Mouse (Mus musculus) spleen, adult 18-20 months (tissue): Measurements from ENCODE around the gene Arl6.

Experiments
- DNase-seq, 2 experiments: peaks; one replicate each; pipeline ENCODE4 v3.0.0; 2022; ENCODE audit warnings: mixed read lengths in 2 of 2

The Arl6 gene

GRCm38 (mm10) chr16:59586276-59586675, 52.9 kb downstream of the Arl6 start:
- DNase-seq = no peak

GRCm38 (mm10) chr16:59585706-59586244, 53.4 kb downstream of the Arl6 start:
- DNase-seq = no peak

- no peak for DNase-seq
Measured at GRCm38 (mm10) chr16:59583515-59583914, 55.7 kb downstream of the Arl6 start.

- no peak for DNase-seq
Measured at GRCm38 (mm10) chr16:59579237-59579636, 60.0 kb downstream of the Arl6 start.

- no peak for DNase-seq
Measured at GRCm38 (mm10) chr16:59573961-59574360, 65.2 kb downstream of the Arl6 start.

GRCm38 (mm10) chr16:59572685-59573084, 66.5 kb downstream of the Arl6 start:
- no peak for DNase-seq

GRCm38 (mm10) chr16:59570807-59571206, 68.4 kb downstream of the Arl6 start:
- DNase-seq = no peak

- DNase-seq = no peak
Measured at GRCm38 (mm10) chr16:59569837-59570236, 69.4 kb downstream of the Arl6 start.

GRCm38 (mm10) chr16:59567721-59568381, 71.3 kb downstream of the Arl6 start:
- no peak for DNase-seq

GRCm38 (mm10) chr16:59566437-59566836, 72.8 kb downstream of the Arl6 start:
- DNase-seq = no peak

- no peak for DNase-seq
Measured at GRCm38 (mm10) chr16:59565631-59566030, 73.6 kb downstream of the Arl6 start.

GRCm38 (mm10) chr16:59564025-59564424, 75.2 kb downstream of the Arl6 start:
- DNase-seq = no peak
